Mouse (Mus musculus): ENCODE data around the gene Rfc5. TPM values are rescaled to one million over a fixed set of nuclear protein-coding genes. Genes with fewer than 3 reads are reported as not detected.
A peak's percentile ranks its signal among the peaks of the same experiment; 100 is the strongest.
"Not testable (repeated sequence)": the region's sequence is repeated elsewhere in the genome, so short reads cannot be mapped to it uniquely, and the experiment has no call there.

Rfc5 gene
- total RNA-seq (2021), result 1 to 10 TPM; 2.4 to 4.0 TPM
- long read RNA-seq, experiment 1, partial matches to known transcripts, result 0 of 4 reads
- long read RNA-seq, experiment 1, other reads (novel, unspliced or antisense), result 0 of 4 reads
- long read RNA-seq, experiment 2, partial matches to known transcripts, result 0 of 4 reads
- long read RNA-seq, experiment 2, other reads (novel, unspliced or antisense), result 1 of 4 reads

DNA sequence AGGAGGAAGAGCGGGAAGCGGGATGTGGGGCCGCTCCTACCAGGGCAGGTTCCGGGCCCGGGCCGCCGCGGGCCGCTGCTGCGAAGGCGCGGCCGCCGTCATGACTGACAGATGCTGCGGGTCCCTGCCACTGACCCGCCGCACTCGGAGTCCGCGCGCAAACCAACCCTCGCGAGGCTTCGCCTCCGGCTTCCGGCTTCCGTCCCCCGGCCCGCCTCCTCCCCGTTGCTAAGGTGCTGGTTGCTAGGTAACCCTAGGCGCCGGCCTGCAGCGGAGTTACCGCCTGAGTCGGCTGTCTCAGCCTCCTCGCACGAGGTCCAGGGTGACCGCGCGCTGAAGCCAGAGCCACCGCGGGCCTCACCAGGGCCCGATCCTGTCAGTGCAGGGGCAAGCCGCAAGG, at the start of gene Rfc5:
TSS of gene Rfc5 (minus strand) at position 171 of the 400 bp plus-strand sequence.
- peak; percentile 96 for DNase-seq

DNA sequence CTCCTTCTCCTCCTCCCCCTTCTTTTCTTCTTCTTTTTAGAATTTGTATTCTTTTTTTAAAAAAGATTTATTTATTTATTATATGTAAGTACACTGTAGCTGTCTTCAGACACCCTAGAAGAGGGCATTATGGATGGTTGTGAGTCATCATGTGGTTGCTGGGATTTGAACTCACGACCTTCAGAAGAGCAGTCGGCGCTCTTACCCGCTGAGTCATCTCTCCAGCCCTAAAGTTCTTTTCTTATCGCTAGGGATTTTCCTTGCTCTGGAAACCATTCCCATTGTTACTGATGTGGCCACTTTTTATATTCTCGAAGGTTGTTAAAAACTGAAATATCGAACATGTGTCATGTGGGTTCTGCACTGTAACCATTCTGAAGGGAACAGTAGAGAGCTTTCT, 44.7 kb upstream of the Rfc5 start:
- not testable (repeated sequence) for DNase-seq

DNA sequence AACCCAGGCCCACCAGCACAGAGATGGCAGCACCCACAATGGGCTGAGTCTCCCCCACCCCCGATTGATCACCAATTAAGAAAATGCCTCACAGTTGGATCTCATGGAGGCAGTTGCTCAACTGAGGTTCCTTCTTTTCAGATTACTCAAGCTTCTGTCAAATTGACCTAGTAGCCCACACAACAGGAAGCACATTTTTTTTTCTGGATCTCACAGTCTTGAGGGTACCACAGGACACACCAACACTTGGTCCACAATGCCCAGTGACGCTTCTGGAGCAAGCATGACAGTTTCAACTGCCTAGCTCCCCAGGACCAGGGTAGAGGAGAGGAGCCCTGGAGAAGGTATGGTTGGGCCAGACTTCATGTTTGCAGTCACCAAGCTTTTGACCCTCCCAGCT, 28.6 kb upstream of the Rfc5 start:
- no peak for DNase-seq

DNA sequence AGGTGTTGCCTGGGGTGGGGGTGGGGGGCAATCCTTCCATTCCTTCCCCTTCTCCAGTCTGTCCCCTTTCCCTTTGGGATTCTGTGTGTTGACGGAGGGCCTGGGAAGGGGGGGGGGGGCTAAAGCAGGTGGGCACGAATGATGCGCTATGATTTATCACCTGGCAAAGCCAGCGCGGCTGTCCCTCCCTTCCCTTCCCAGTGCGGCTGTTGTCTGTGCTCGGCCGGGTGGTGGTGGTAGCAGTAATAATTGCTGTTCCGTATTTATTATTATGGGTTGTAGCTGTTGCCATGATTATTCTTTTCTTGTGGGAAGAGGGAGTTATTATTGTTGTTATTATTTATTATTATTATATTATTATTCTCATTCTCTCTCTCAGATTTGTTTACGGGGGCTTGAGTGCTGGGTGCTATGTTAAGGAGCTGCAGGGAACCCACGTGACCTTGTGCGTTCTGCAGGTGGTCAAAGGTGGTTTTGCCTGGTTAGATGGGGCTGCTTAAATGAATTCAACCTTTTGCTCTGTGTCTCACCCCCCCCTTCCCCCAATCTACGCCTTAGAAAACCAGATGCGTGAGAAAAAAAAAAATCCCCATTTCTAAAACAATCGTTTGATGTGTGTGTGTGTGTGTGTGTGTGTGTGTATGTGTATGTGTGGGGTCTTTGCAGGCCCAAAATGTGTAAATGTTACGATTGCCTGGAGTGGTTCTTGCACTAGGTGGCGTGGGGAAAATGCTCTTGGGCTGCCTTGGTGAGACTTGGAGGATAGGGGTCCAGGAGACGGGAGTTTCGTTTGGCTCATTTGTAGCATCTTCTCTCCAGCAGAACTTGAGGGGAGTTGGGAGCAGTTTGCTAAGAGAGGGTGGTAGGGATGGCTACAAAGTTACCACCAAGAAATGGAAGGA, 26.4 kb upstream of the Rfc5 start:
- DNase-seq, result no peak

DNA sequence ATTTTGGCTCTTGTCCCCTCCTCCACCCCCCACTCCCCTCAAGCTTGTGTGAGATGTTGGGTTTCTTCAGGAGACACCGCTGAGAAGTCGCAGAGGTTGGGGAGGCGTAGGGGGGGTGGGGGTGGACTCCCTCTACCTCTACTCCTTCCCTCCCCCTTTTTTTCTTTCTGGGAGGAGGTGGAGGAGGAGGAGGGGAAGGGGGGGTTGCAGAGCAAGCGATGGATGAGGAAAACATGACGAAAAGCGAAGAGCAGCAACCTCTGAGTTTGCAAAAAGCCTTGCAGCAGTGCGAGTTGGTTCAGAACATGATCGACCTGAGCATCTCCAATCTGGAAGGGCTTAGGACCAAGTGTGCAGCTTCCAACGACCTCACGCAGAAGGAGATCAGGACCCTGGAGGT, 25.8 kb upstream of the Rfc5 start:
- no peak for DNase-seq

DNA sequence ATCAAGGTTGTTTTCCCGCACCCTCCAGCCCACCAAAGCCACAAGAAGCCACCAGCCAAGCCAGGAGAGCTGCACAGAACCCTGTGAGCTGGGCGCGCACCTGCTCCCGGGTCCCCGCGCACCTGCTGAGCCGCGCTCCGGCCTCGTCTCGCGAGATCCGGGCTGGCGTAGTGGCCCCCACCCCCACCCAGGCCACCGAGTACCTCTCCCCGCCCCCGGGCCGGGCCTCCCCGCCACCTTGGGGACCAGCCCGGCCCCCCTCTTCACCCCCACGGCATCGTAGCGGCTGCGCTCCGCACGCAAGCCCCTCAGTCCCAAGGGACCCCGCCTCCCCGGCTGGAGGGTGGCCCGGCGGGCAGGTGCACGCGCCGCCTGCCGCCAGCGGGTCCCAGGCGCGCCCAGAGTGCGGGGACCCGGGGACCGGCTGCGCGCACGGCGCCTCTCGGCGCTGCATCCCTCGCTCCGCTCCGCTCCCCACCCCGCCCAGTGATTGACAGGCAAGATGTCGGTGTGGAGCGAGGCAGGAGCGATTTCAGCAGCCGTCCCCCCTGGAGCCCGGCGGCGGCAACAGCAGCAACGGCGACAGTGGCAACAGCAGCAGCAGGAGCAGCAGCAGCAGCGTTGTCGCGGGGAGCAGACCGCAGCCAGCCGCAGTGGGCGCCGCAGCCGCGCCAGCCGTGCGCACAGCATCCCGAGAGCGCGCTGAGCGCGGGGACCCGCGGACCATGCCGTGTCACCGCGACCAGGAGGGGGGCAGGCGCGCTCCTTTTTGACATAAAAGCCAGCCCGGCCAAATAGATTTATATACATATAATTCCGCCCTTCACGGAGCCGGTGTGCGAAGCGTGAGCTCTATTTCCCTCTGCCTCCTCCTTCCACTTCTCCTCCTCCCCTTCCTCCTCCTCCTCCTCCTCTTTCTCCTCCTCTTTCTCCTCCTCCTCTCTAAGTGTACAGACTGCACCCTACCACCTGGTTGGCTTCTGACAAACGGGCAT, 25.0 kb upstream of the Rfc5 start, which contains the start of gene Ksr2:
TSS of gene Ksr2 (plus strand) at position 494 of the 995 bp plus-strand sequence.
- no peak for DNase-seq

DNA sequence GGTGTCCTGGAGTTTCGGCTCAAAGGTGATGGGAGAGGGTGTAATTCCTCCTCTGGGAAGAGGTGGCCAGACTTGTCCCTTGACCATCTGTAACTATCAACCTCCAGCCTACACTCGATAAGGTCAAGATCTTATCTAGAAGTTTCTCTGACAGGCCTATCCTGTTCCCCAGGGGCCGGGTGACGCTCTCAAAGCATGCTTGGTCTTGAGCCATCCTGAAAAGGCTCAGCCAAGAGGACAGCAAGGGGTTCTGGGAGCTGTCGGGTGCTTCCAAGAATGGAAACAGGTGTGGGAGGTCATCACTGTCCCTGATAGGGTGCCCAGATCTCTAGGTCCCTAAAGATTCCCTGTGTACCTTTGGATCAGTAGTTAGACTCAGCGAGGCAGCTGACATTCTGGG, 20.5 kb upstream of the Rfc5 start:
- no peak for DNase-seq

DNA sequence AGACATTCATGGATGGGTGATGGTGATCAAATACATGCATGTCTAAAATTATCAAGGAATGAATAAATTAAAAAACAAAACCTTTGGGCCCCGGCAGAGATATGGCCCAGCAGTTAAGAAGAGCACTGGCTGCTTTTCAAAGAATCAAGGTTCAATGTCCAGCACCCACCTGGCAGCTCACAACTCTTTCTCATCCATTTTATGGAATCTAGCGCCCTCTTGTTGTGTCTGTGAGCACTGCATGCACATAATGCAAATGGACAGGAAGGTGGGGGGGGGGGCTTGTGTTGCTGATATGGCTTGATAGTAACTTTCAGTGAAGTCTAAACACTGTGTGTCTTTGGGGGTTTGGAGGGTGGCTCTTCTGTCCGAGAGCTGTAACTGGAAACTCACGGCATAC, 19.4 kb upstream of the Rfc5 start:
- DNase-seq, result peak in 1 of 2 experiments; percentile 70

DNA sequence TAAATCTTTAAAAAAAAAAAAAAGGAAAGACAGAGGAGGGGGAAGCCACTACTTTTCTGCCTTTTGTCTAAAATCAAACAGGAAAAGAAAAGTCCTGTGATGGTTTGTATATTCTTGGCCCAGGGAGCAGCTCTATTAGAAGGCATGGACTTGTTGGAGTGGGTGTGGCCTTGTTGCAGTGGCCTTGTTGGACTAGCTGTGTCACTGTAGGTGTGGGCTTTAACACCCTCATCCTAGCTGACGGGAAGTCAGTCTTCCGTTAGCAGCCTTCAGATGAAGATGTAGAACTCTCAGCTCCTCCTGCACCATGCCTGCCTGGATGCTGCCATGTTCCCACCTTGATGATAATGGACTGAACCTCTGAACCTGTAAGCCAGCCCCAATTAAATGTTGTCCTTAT, 15.8 kb upstream of the Rfc5 start:
- DNase-seq, result not testable (repeated sequence)

DNA sequence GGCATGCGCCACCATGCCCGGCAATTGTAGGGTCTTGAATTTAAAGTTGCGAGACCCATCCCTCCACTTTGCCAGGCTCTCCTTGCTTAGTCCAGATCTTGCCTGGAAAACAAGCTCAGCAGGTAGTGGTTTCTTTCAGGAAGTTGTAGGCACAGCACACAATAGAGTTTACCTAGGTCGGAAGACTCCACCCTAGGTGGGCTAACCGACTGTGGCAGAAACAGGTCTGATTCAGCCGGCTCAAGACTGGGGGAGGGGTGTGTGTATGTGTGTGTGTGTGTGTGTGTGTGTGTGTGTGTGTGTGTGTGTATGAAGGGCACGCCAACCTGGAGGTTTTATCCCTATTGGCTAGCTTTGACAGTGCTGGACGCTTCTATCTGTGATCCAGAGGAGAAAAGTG, 14.8 kb upstream of the Rfc5 start:
- no peak for DNase-seq

DNA sequence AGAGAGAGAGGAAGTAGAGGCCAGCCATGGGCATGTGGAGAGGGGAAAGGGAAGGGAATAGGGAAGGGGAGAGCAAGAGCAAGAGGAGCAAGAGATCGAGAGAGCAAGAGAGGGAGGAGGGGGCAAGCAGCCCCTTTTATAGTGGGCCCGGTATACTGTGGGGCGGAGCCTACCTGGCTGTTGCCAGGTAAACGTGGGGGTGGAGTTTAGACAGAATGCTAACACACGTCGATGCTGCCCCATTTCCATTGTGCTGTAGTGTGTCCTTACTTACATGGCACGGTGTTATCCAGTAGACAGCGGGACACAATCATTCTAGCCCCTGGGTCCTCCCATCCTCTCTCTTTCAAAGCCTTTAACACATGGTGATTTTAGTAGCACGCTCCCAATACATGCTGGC, 10.4 kb upstream of the Rfc5 start:
- DNase-seq, result no peak

DNA sequence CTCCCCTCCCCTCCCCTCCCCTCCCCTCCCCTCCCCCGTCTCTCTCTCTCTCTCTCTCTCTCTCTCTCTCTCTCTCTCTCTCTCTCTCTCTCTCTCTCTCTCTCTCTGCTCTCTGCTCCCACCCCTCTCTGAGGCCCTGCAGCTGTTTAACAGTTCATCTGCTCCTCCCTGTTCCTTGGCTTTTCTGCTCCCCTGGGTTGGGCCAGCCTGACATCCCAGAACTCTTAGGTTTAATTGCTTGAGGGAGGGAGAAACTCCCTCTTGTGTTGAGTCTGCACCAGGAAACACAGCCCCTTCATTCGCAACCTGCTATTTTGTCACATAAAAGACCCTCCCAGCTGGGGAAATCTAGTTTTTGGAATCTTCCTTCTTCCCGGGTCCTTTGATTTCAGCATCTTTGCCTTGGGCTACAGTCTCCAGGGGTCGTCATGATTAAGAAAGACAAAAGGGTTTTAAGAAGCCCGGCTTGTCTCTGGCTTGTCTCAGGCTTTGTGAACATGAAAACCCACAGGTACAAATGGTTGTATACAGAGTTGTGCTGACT, 9.2 kb upstream of the Rfc5 start:
- no peak for DNase-seq

DNA sequence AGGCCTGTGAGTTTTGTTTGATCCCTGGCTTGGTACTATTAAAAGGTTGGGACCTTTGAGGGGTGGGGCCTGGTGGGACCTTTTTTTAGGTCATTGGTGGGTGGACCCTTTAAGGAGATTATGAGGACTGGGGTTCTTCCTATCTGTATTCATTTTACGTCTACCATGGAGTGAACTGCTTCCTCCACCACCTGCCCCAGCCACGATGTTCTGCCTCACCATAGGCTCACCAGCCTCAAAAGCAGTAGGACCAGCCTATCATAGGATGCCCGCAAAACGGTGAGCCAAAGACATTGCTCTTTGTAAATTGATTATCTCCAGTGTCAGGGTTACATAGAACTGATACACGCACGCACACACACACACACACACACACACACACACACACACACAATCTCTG, 8.5 kb upstream of the Rfc5 start:
- no peak for DNase-seq

DNA sequence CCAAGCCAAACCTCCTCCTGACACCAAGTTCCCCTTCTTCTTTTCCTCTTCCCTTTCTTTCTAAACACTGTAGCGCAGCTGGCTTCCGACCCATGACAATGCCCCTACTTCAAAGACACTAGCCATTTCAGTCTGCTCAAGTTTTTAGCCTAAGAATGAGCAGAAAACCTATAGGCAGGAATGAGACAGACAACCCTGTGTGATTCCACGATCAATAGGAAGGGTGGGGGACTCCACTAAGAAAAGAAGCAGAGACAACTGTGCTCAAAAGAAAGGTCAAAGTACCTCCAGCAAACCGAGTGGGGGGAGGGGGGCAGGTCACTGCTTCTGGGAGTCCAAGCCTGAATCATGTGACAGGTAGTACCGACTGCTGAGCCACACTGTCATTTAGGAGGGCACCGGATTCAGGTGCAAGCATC, 7.8 kb upstream of the Rfc5 start:
- no peak for DNase-seq

DNA sequence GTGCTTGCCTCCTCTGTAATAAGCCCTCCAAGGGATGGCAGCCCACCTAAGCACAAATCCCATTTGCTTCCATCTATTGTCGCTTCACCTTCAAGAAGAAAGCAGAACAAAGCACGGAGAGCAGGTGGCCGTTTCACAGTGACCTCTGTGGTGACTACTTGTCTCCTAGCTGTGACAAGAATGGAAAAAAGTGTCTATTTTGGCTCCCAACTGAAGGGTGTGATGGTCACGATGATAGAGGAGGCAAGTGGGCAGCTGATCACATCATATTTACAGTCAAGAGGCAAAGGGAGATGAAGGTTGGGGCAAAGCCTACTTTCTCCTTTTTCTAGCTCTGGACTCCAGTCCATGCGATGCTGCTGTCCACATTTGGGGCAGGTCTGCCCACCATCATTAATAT, 7.0 kb upstream of the Rfc5 start:
- no peak for DNase-seq

DNA sequence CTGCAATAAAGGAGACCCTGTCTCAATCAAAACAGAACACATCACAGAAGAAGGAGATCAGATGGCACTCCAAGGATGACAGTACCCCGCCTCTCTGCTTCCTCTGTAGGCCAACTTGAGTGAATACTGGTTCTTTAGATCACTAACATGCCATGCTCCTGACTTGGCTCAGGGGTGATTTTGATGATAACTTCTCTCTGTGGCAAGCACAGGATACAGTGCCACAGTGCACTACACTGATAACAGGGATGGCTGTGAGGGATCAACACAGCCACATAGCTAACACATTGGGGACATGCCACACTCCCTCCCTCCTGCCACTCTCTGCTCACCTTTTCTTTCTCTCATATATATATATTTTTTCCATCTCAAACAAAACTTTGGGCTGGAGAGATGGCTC, 2.0 kb upstream of the Rfc5 start:
- DNase-seq, result no peak

DNA sequence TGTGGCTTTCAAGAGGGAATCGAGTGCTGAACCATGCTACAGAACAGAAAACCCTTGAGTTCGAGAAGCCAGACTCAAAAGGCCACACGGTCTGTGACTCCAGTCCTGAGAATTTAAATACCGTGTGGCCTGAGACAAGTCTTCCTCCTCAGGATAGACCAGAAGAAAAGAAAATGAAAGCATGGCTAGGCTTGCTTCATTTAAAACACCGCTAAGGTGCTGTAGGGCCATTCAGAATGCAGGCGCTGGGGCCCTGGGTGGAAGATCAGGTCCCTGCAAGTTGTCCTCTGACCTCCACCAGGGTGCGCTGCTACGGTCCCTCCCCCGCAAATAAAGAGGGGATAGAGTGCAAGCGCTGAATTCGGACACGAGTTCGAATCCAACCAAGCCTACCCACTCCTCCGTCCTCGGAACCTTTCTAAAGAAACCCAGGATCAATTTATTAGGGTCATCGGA, 523 bp downstream of the Rfc5 start:
- peak in 1 of 2 experiments; percentile 43 for DNase-seq

DNA sequence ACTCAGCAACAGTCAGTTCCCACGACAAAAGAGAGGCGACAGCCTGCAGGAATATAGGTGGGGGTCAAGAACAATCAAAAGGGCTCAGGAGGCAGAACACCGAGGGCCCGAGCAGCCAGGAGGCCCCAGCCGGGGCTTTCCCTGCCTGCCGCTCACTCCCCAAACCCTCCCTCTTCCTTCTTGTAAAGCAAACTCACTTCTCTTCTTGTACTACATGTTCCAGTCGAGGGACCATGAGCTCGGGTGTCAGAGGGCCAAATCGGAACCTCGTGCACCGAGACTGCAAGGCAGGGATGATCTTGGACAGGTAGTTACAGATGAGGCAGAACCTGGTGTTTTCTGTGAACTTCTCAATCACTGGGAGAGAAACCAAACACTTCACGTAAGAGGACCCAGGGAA, 5.6 kb downstream of the Rfc5 start:
- DNase-seq, result no peak

DNA sequence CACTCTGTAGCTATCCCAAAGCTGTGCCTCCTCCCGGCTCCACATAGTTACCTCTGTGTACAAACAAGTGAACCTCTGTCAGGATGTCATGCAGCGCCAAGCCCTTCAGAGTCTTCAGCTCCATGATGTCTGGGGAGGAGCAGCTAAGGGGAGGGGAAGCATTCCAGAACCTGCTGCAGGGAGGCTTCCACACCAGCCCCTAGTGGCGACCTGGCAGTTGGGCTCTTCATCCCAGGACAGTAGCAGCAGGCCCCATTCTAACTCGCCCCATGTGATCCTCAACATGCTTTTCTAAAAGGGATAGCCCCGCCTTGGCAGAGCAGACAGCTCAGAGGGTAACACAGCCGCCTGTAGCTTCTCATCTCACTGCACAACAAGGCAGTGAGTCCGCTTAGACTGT, 7.1 kb downstream of the Rfc5 start:
- DNase-seq, result no peak

DNA sequence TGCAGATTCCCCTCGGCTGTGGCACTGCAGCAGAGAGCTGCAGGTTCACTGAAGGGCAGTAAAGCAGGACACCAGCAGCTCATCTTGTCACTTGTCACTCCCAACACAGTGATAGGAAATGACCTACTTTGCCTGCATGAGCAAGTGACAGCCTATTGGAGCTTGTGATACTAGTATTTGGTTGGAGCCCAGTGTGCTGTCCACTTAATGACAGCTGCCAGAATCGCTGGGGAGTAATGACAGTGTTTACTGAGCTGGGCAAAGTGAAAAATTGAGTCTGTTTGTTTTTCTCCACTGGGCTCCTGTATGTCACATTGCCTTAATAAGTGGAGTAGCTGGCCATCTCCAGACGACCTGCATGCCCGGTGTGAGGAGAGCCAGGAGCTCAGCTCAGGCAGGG, 8.6 kb downstream of the Rfc5 start:
- peak in 1 of 2 experiments; percentile 52 for DNase-seq

DNA sequence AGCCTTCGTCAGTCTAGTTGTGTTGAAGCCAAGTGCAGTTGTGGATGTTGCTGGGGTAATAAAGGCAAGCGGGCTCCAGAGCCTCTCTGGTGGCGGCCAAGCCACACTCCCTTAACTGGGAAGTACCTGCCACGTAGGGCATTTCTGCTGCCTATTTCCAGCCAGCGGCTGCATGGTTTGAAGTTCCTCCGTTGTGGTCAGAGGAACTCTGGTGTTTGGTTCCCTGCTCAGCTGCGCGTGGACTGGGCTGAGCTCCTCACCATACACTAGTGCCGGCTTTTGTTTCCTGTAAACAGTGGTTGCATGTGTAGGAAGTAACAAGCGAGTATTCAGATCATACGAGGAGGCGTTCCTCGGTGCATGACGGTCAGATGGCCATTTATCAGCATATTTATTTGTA, 11.1 kb downstream of the Rfc5 start:
- DNase-seq, result not testable (repeated sequence)

DNA sequence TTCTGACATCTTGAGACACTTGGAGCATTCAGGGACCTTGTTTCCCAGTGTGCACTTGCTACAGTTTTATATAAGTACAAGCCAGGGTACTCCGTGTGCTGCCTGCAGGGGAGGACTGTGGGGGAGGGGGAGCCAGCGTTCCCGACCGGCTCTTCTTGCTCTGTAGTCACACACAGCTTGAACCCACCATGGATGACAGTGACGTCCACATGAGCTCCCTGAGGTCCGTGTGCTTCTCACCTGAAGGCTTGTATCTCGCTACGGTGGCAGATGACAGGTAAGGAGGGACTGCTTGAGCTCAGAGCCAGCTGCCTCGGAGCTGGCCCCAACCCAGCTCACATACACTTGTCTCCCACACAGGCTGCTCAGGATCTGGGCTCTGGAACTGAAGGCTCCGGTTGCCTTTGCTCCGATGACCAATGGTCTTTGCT, 12.5 kb downstream of the Rfc5 start:
- no peak for DNase-seq

Data from heart, adult 18-20 months (tissue).